Mouse (Mus musculus): ENCODE measurements at regions not wholly inside any gene's neighbourhood (a gene's known extent, or its start where the extent isn't known, plus 50 kb on each side); places are given as distances from the start of the nearest gene placed in this dataset.

GRCm38 (mm10) chr1:163167051-163167450 lies 81.6 kb upstream of the Mroh9 start:
- TF ChIP-seq EP300 (optimal IDR thresholded peaks at IDR 0.05): no peak
- no peak for TF ChIP-seq CTCF (IDR thresholded peaks at IDR 0.05; ENCODE audit: low read depth)

Data from stomach, postnatal 0 days (tissue).